Mouse (Mus musculus): Measurements from ENCODE around the gene Aak1. TPM values are rescaled to one million over a fixed set of nuclear protein-coding genes. Genes with fewer than 3 reads are reported as not detected.

Gene Aak1
- polyA plus RNA-seq, 1 experiment = 43.4 TPM

DNA sequence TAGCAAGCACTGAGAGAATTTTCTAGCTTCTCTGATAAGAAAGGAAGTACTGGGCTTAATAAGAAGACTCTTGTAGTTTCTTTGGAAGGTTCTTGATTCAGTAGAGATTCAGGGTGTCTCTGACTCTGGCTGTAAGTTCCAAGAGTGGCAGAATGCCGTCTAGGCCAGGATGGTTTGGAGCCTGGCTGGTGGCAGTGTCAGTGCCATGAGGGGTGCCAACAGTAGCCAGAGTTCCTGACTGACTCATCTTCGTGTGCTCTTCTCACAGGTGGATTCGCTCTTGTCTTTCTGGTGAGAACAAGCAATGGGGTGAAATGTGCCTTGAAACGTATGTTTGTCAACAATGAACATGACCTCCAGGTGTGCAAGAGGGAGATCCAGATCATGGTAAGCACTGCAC lies 75.4 kb downstream of the Aak1 start:
- no peak for TF ChIP-seq POLR2A (IDR thresholded peaks at IDR 0.05; ENCODE audit: control insufficient read depth, low read depth, low read length)
- no peak for TF ChIP-seq CTCF (IDR thresholded peaks at IDR 0.05; ENCODE audit: control insufficient read depth, insufficient read depth, insufficient replicate concordance, low read depth, low read length)
- Histone ChIP-seq H3K27ac (ENCODE audit: control insufficient read depth, insufficient read depth, low read depth, low read length) (no peak overlapping the region), H3K4me1 (ENCODE audit: control insufficient read depth, insufficient read depth, low read length) (no peaks in the 10 kb centered on the region), H3K36me3 (ENCODE audit: control insufficient read depth, insufficient read depth, low read length) (no peaks in the 10 kb centered on the region; the same call in 1 of the 2 replicates), H3K27me3 (ENCODE audit: control insufficient read depth, insufficient read depth, low read length) (no peaks in the 10 kb centered on the region), H3K4me3 (ENCODE audit: control insufficient read depth, low read depth, low read length) (no peak overlapping the region)

GRCm38 (mm10) chr6:86934541-86934940 lies 85.2 kb downstream of the Aak1 start:
- no peak overlapping the region for H3K4me3 ChIP-seq (ENCODE audit: control insufficient read depth, low read depth, low read length)
- TF ChIP-seq CTCF (IDR thresholded peaks at IDR 0.05; ENCODE audit: control insufficient read depth, insufficient read depth, insufficient replicate concordance, low read depth, low read length) = no peak
- TF ChIP-seq POLR2A (IDR thresholded peaks at IDR 0.05; ENCODE audit: control insufficient read depth, low read depth, low read length) = no peak
- peaks cover 5% of the 10 kb centered on the region for H3K36me3 ChIP-seq (ENCODE audit: control insufficient read depth, insufficient read depth, low read length)
- no peaks in the 10 kb centered on the region for H3K4me1 ChIP-seq (ENCODE audit: control insufficient read depth, insufficient read depth, low read length)
- no peaks in the 10 kb centered on the region for H3K27me3 ChIP-seq (ENCODE audit: control insufficient read depth, insufficient read depth, low read length)
- H3K27ac ChIP-seq (ENCODE audit: control insufficient read depth, insufficient read depth, low read depth, low read length) = no peak overlapping the region

DNA sequence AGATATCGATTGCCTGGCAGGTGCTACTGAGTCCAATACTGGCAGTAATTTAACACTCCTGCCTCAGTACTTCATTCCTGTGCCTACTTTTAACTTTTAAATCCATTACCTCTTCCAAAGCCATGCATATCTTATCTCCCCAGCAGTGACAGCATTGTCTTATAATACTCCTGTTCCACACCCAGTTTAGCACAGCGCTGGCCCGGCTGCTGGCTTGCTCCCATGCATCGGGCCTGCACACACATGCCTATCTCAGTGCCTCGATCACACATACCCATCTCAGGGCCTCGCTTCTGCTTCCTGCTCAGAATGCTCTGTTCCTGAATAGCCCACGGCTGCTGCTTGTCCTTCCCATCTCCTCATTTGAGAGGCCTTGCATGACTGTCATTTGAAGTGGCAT lies 90.5 kb downstream of the Aak1 start:
- H3K27ac ChIP-seq (ENCODE audit: control insufficient read depth, insufficient read depth, low read depth, low read length) = no peak overlapping the region
- no peaks in the 10 kb centered on the region for H3K27me3 ChIP-seq (ENCODE audit: control insufficient read depth, insufficient read depth, low read length)
- no peak overlapping the region for H3K4me3 ChIP-seq (ENCODE audit: control insufficient read depth, low read depth, low read length)
- peaks cover 5% of the 10 kb centered on the region for H3K36me3 ChIP-seq (ENCODE audit: control insufficient read depth, insufficient read depth, low read length)
- no peaks in the 10 kb centered on the region for H3K4me1 ChIP-seq (ENCODE audit: control insufficient read depth, insufficient read depth, low read length)
- TF ChIP-seq CTCF (IDR thresholded peaks at IDR 0.05; ENCODE audit: control insufficient read depth, insufficient read depth, insufficient replicate concordance, low read depth, low read length) (no peak), POLR2A (IDR thresholded peaks at IDR 0.05; ENCODE audit: control insufficient read depth, low read depth, low read length) (no peak)

- Histone ChIP-seq H3K36me3 (ENCODE audit: control insufficient read depth, insufficient read depth, low read length) (peaks cover 5% of the 10 kb centered on the region), H3K27me3 (ENCODE audit: control insufficient read depth, insufficient read depth, low read length) (no peaks in the 10 kb centered on the region)
- TF ChIP-seq POLR2A (IDR thresholded peaks at IDR 0.05; ENCODE audit: control insufficient read depth, low read depth, low read length) (no peak), CTCF (IDR thresholded peaks at IDR 0.05; ENCODE audit: control insufficient read depth, insufficient read depth, insufficient replicate concordance, low read depth, low read length) (no peak)
These were observed 91.6 kb downstream of the Aak1 start for GRCm38 (mm10) chr6:86940966-86941365.

DNA sequence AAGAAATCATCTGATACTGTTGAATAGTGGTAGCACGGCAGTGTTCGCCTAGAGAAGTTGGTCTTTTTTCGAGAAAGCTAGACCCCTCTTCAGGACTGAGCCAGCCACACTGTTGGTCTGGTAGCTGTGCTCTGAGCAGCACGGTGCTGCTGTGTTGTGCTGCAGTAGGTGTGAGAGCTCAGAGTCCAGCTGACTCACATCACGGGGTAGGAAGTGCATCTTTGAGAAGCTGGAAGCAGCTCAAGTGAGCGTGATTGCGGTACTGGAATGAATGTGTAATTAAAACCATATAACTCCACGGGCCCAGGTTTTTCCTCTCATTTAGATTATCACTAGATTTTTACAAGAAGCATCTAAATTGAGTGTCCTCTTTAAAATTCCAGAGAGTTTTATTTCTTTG lies 97.8 kb downstream of the Aak1 start:
- no peak overlapping the region for H3K27ac ChIP-seq (ENCODE audit: control insufficient read depth, insufficient read depth, low read depth, low read length)
- no peak overlapping the region for H3K4me3 ChIP-seq (ENCODE audit: control insufficient read depth, low read depth, low read length)
- no peak for TF ChIP-seq POLR2A (IDR thresholded peaks at IDR 0.05; ENCODE audit: control insufficient read depth, low read depth, low read length)
- no peak for TF ChIP-seq CTCF (IDR thresholded peaks at IDR 0.05; ENCODE audit: control insufficient read depth, insufficient read depth, insufficient replicate concordance, low read depth, low read length)
- peaks cover 3% of the 10 kb centered on the region; the same call in 1 of the 2 replicates for H3K36me3 ChIP-seq (ENCODE audit: control insufficient read depth, insufficient read depth, low read length)
- H3K27me3 ChIP-seq (ENCODE audit: control insufficient read depth, insufficient read depth, low read length) = no peaks in the 10 kb centered on the region
- H3K4me1 ChIP-seq (ENCODE audit: control insufficient read depth, insufficient read depth, low read length) = no peaks in the 10 kb centered on the region

More at GRCm38 (mm10) chr6:86940966-86941365, 91.6 kb downstream of the Aak1 start:
- Histone ChIP-seq H3K4me3 (ENCODE audit: control insufficient read depth, low read depth, low read length) (no peak overlapping the region), H3K4me1 (ENCODE audit: control insufficient read depth, insufficient read depth, low read length) (no peaks in the 10 kb centered on the region), H3K27ac (ENCODE audit: control insufficient read depth, insufficient read depth, low read depth, low read length) (no peak overlapping the region)

GRCm38 (mm10) chr6:86948746-86949145 lies 99.4 kb downstream of the Aak1 start:
- H3K27me3 ChIP-seq (ENCODE audit: control insufficient read depth, insufficient read depth, low read length) = no peaks in the 10 kb centered on the region
- H3K4me1 ChIP-seq (ENCODE audit: control insufficient read depth, insufficient read depth, low read length) = no peaks in the 10 kb centered on the region
- peaks cover 3% of the 10 kb centered on the region; the same call in 1 of the 2 replicates for H3K36me3 ChIP-seq (ENCODE audit: control insufficient read depth, insufficient read depth, low read length)
- no peak for TF ChIP-seq CTCF (IDR thresholded peaks at IDR 0.05; ENCODE audit: control insufficient read depth, insufficient read depth, insufficient replicate concordance, low read depth, low read length)
- no peak for TF ChIP-seq POLR2A (IDR thresholded peaks at IDR 0.05; ENCODE audit: control insufficient read depth, low read depth, low read length)
- H3K4me3 ChIP-seq (ENCODE audit: control insufficient read depth, low read depth, low read length) = no peak overlapping the region
- H3K27ac ChIP-seq (ENCODE audit: control insufficient read depth, insufficient read depth, low read depth, low read length) = no peak overlapping the region

DNA sequence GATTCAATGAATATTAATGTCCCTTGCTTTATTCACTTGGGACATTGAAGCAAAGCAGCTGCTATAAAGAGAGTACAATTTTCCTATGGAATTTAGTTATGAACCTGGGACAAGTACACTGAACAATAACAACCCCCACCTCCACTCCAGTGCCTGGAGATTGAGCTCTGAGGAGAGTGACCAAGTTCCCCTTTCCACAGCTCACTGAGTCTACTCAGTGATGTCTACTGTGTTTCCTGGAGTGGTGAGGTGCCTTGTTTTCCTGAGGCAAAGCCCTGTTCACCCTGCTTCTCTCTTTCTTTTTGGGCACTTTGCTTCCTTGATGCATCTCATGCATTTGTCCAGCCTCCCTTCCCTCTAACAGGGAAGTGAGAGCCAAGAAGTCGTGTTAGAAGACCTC lies 100.8 kb downstream of the Aak1 start:
- TF ChIP-seq CTCF (IDR thresholded peaks at IDR 0.05; ENCODE audit: control insufficient read depth, insufficient read depth, insufficient replicate concordance, low read depth, low read length) (no peak), POLR2A (IDR thresholded peaks at IDR 0.05; ENCODE audit: control insufficient read depth, low read depth, low read length) (no peak)
- H3K27ac ChIP-seq (ENCODE audit: control insufficient read depth, insufficient read depth, low read depth, low read length) = no peak overlapping the region
- no peaks in the 10 kb centered on the region for H3K27me3 ChIP-seq (ENCODE audit: control insufficient read depth, insufficient read depth, low read length)
- H3K36me3 ChIP-seq (ENCODE audit: control insufficient read depth, insufficient read depth, low read length) = peaks cover 3% of the 10 kb centered on the region; the same call in 1 of the 2 replicates
- no peak overlapping the region for H3K4me3 ChIP-seq (ENCODE audit: control insufficient read depth, low read depth, low read length)
- H3K4me1 ChIP-seq (ENCODE audit: control insufficient read depth, insufficient read depth, low read length) = no peaks in the 10 kb centered on the region

Data from testis, adult 2 months (tissue).